Mouse (Mus musculus): Measurements from ENCODE around the gene Sh3bgrl3. TPM values are rescaled to one million over a fixed set of nuclear protein-coding genes. Genes with fewer than 3 reads are reported as not detected.

The Sh3bgrl3 gene
- polyA plus RNA-seq, 1 experiment from 2014 or later = 470 TPM

GRCm38 (mm10) chr4:134120192-134120805 lies 8.3 kb downstream of the Sh3bgrl3 start:
- ATAC-seq (ENCODE audit: insufficient number of reproducible peaks, low FRiP score, low TSS enrichment, low read depth) = no peak
- H3K9ac ChIP-seq = no peak overlapping the region
- H3K4me3 ChIP-seq (replicated peaks) = no peak overlapping the region
- no peaks in the 10 kb centered on the region for H3K27me3 ChIP-seq
- H3K9me3 ChIP-seq (replicated peaks) = no peaks in the 10 kb centered on the region
- no peak overlapping the region for H3K4me2 ChIP-seq (replicated peaks)
- H3K27ac ChIP-seq (replicated peaks) = no peak overlapping the region
- peaks cover 29% of the 10 kb centered on the region for H3K4me1 ChIP-seq
- H3K36me3 ChIP-seq = no peaks in the 10 kb centered on the region
- 60% methylated on average over 6 of the region's 6 CpGs for WGBS

GRCm38 (mm10) chr4:134119644-134120043 lies 8.9 kb downstream of the Sh3bgrl3 start:
- H3K9ac ChIP-seq = no peak overlapping the region
- H3K27ac ChIP-seq (replicated peaks) = no peak overlapping the region
- no peaks in the 10 kb centered on the region for H3K27me3 ChIP-seq
- WGBS = 56% methylated on average over 9 of the region's 9 CpGs
- no peak overlapping the region for H3K4me2 ChIP-seq (replicated peaks)
- no peak overlapping the region for H3K4me3 ChIP-seq (replicated peaks)
- no peaks in the 10 kb centered on the region for H3K9me3 ChIP-seq (replicated peaks)
- peaks cover 25% of the 10 kb centered on the region for H3K4me1 ChIP-seq
- ATAC-seq (ENCODE audit: insufficient number of reproducible peaks, low FRiP score, low TSS enrichment, low read depth) = no peak
- no peaks in the 10 kb centered on the region for H3K36me3 ChIP-seq

- no peak overlapping the region for H3K4me2 ChIP-seq (replicated peaks)
- H3K4me1 ChIP-seq = peaks cover 21% of the 10 kb centered on the region
- H3K9ac ChIP-seq = no peak overlapping the region
- H3K27me3 ChIP-seq = no peaks in the 10 kb centered on the region
- 51% methylated on average over 5 of the region's 5 CpGs for WGBS
- H3K27ac ChIP-seq (replicated peaks) = no peak overlapping the region
- H3K4me3 ChIP-seq (replicated peaks) = no peak overlapping the region
- no peak for ATAC-seq (ENCODE audit: insufficient number of reproducible peaks, low FRiP score, low TSS enrichment, low read depth)
- no peaks in the 10 kb centered on the region for H3K36me3 ChIP-seq
- no peaks in the 10 kb centered on the region for H3K9me3 ChIP-seq (replicated peaks)
Observed at GRCm38 (mm10) chr4:134119042-134119441, 9.5 kb downstream of the Sh3bgrl3 start.

- H3K36me3 ChIP-seq = no peaks in the 10 kb centered on the region
- no peak for ATAC-seq (ENCODE audit: insufficient number of reproducible peaks, low FRiP score, low TSS enrichment, low read depth)
- no peak overlapping the region for H3K9ac ChIP-seq
- peaks cover 20% of the 10 kb centered on the region for H3K4me1 ChIP-seq
- H3K27ac ChIP-seq (replicated peaks) = no peak overlapping the region
- no peak overlapping the region for H3K4me2 ChIP-seq (replicated peaks)
- no peak overlapping the region for H3K4me3 ChIP-seq (replicated peaks)
- H3K9me3 ChIP-seq (replicated peaks) = no peaks in the 10 kb centered on the region
- WGBS = 65% methylated on average over 14 of the region's 14 CpGs
- no peaks in the 10 kb centered on the region for H3K27me3 ChIP-seq
Observed at GRCm38 (mm10) chr4:134118126-134118800, 10.3 kb downstream of the Sh3bgrl3 start.

GRCm38 (mm10) chr4:134117012-134117411 lies 11.6 kb downstream of the Sh3bgrl3 start:
- H3K4me3 ChIP-seq (replicated peaks) = no peak overlapping the region
- H3K9ac ChIP-seq = no peak overlapping the region
- WGBS = 69% methylated on average over 8 of the region's 8 CpGs
- H3K27ac ChIP-seq (replicated peaks) = no peak overlapping the region
- H3K36me3 ChIP-seq = no peaks in the 10 kb centered on the region
- H3K4me1 ChIP-seq = peaks cover 21% of the 10 kb centered on the region
- no peaks in the 10 kb centered on the region for H3K9me3 ChIP-seq (replicated peaks)
- H3K27me3 ChIP-seq = no peaks in the 10 kb centered on the region
- no peak overlapping the region for H3K4me2 ChIP-seq (replicated peaks)
- no peak for ATAC-seq (ENCODE audit: insufficient number of reproducible peaks, low FRiP score, low TSS enrichment, low read depth)

GRCm38 (mm10) chr4:134116501-134116900 lies 12.1 kb downstream of the Sh3bgrl3 start:
- Histone ChIP-seq H3K27me3 (no peaks in the 10 kb centered on the region), H3K4me2 (replicated peaks) (no peak overlapping the region), H3K9ac (no peak overlapping the region), H3K27ac (replicated peaks) (no peak overlapping the region), H3K4me3 (replicated peaks) (no peak overlapping the region), H3K4me1 (peaks cover 20% of the 10 kb centered on the region), H3K9me3 (replicated peaks) (no peaks in the 10 kb centered on the region), H3K36me3 (no peaks in the 10 kb centered on the region)
- WGBS = 85% methylated on average over 2 of the region's 2 CpGs
- ATAC-seq (ENCODE audit: insufficient number of reproducible peaks, low FRiP score, low TSS enrichment, low read depth) = no peak

- Histone ChIP-seq H3K27me3 (no peaks in the 10 kb centered on the region), H3K36me3 (no peaks in the 10 kb centered on the region), H3K4me1 (peaks cover 20% of the 10 kb centered on the region), H3K4me2 (replicated peaks) (no peak overlapping the region), H3K9ac (no peak overlapping the region), H3K4me3 (replicated peaks) (no peak overlapping the region), H3K27ac (replicated peaks) (no peak overlapping the region), H3K9me3 (replicated peaks) (no peaks in the 10 kb centered on the region)
- WGBS = 83% methylated on average over 16 of the region's 16 CpGs
- no peak for ATAC-seq (ENCODE audit: insufficient number of reproducible peaks, low FRiP score, low TSS enrichment, low read depth)
Observed at GRCm38 (mm10) chr4:134115215-134116144, 13.1 kb downstream of the Sh3bgrl3 start.

GRCm38 (mm10) chr4:134114038-134114437 lies 14.6 kb downstream of the Sh3bgrl3 start:
- no peak overlapping the region for H3K4me3 ChIP-seq (replicated peaks)
- H3K27ac ChIP-seq (replicated peaks) = no peak overlapping the region
- H3K27me3 ChIP-seq = no peaks in the 10 kb centered on the region
- H3K36me3 ChIP-seq = no peaks in the 10 kb centered on the region
- H3K9me3 ChIP-seq (replicated peaks) = no peaks in the 10 kb centered on the region
- 89% methylated on average over 4 of the region's 4 CpGs for WGBS
- no peak overlapping the region for H3K4me2 ChIP-seq (replicated peaks)
- H3K9ac ChIP-seq = no peak overlapping the region
- no peak for ATAC-seq (ENCODE audit: insufficient number of reproducible peaks, low FRiP score, low TSS enrichment, low read depth)
- H3K4me1 ChIP-seq = peaks cover 20% of the 10 kb centered on the region

- Histone ChIP-seq H3K9me3 (replicated peaks) (no peaks in the 10 kb centered on the region), H3K4me1 (peaks cover 14% of the 10 kb centered on the region), H3K4me2 (replicated peaks) (no peak overlapping the region), H3K9ac (no peak overlapping the region), H3K27ac (replicated peaks) (no peak overlapping the region), H3K36me3 (no peaks in the 10 kb centered on the region), H3K4me3 (replicated peaks) (no peak overlapping the region), H3K27me3 (no peaks in the 10 kb centered on the region)
- 46% methylated on average over 10 of the region's 10 CpGs for WGBS
- ATAC-seq (ENCODE audit: insufficient number of reproducible peaks, low FRiP score, low TSS enrichment, low read depth) = 0 out of 2 replicates have a peak, but pooled peaks have one; percentile 22
Observed at GRCm38 (mm10) chr4:134113356-134113994, 15.1 kb downstream of the Sh3bgrl3 start.

GRCm38 (mm10) chr4:134112403-134112802 lies 16.2 kb downstream of the Sh3bgrl3 start:
- H3K36me3 ChIP-seq = no peaks in the 10 kb centered on the region
- peaks cover 8% of the 10 kb centered on the region for H3K4me1 ChIP-seq
- no peak overlapping the region for H3K27ac ChIP-seq (replicated peaks)
- H3K4me3 ChIP-seq (replicated peaks) = no peak overlapping the region
- H3K9me3 ChIP-seq (replicated peaks) = no peaks in the 10 kb centered on the region
- H3K4me2 ChIP-seq (replicated peaks) = no peak overlapping the region
- ATAC-seq (ENCODE audit: insufficient number of reproducible peaks, low FRiP score, low TSS enrichment, low read depth) = no peak
- 78% methylated on average over 6 of the region's 6 CpGs for WGBS
- H3K27me3 ChIP-seq = no peaks in the 10 kb centered on the region
- H3K9ac ChIP-seq = no peak overlapping the region

- H3K36me3 ChIP-seq = no peaks in the 10 kb centered on the region
- H3K4me1 ChIP-seq = peaks cover 8% of the 10 kb centered on the region
- no peaks in the 10 kb centered on the region for H3K27me3 ChIP-seq
- no peak overlapping the region for H3K4me3 ChIP-seq (replicated peaks)
- WGBS = 40% methylated on average over 3 of the region's 3 CpGs
- no peak for ATAC-seq (ENCODE audit: insufficient number of reproducible peaks, low FRiP score, low TSS enrichment, low read depth)
- no peak overlapping the region for H3K9ac ChIP-seq
- no peak overlapping the region for H3K4me2 ChIP-seq (replicated peaks)
- H3K9me3 ChIP-seq (replicated peaks) = no peaks in the 10 kb centered on the region
- no peak overlapping the region for H3K27ac ChIP-seq (replicated peaks)
Observed at GRCm38 (mm10) chr4:134110653-134111052, 17.9 kb downstream of the Sh3bgrl3 start.
